Mouse (Mus musculus) MEL (cell line): ENCODE measurements around the gene Piga. TPM values are rescaled to one million over a fixed set of nuclear protein-coding genes. Genes with fewer than 3 reads are reported as not detected.

Source experiments
- DNase-seq: peaks from one replicate; pipeline ENCODE4 v3.0.0; 2011; ENCODE audit warnings: low read depth, low spot score
- H3K27ac ChIP-seq: 2 replicates; pipeline ENCODE4 v1.5.1; 2012; ENCODE audit warnings: low read depth, mild to moderate bottlenecking, control low read depth, low read length, moderate library complexity; ENCODE audit not compliant: control insufficient read depth
- H3K27me3 ChIP-seq, 2 experiments: fragments of 150-350 bp in 1 of 2; sonication (generic) in 1 of 2; 2 replicates each; pipeline ENCODE4 v1.6.1; 2012; ENCODE audit warnings: low read length in 2 of 2, mild to moderate bottlenecking in 2 of 2, improper control_type of control experiment in 1 of 2, moderate library complexity in 1 of 2; ENCODE audit not compliant: insufficient read depth in 2 of 2, control insufficient read depth in 1 of 2
- H3K36me3 ChIP-seq, 2 experiments: 2 replicates each; pipeline ENCODE4 v1.6.1; 2012 to 2014; ENCODE audit warnings: low read length in 2 of 2, improper control_type of control experiment in 1 of 2, inconsistent platforms in 1 of 2, mild to moderate bottlenecking in 1 of 2; ENCODE audit not compliant: insufficient read depth in 2 of 2, control insufficient read depth in 1 of 2
- H3K4me1 ChIP-seq, 2 experiments: fragments of 150-350 bp in 1 of 2; sonication (generic) in 1 of 2; 2 replicates each; pipeline ENCODE4 v1.6.1; 2012; ENCODE audit warnings: low read length in 2 of 2, improper control_type of control experiment in 1 of 2, mild to moderate bottlenecking in 1 of 2; ENCODE audit not compliant: insufficient read depth in 2 of 2, control insufficient read depth in 1 of 2
- H3K4me3 ChIP-seq, 2 experiments: fragments of 150-350 bp in 1 of 2; sonication (generic) in 1 of 2; 2 replicates each; pipeline ENCODE4 v1.5.1; 2012; ENCODE audit warnings: low read depth in 2 of 2, low read length in 2 of 2, mild to moderate bottlenecking in 2 of 2, moderate library complexity in 2 of 2, control low read depth in 1 of 2, improper control_type of control experiment in 1 of 2; ENCODE audit not compliant: control insufficient read depth in 1 of 2, insufficient read depth in 1 of 2
- H3K79me2 ChIP-seq: 2 replicates; pipeline ENCODE4 v1.6.1; 2012; ENCODE audit warnings: mild to moderate bottlenecking, low read length, moderate library complexity; ENCODE audit not compliant: control insufficient read depth, poor library complexity, insufficient read depth
- H3K9ac ChIP-seq: 2 replicates; pipeline ENCODE4 v1.6.1; 2012; ENCODE audit warnings: low read depth, mild to moderate bottlenecking, control low read depth, low read length, moderate library complexity; ENCODE audit not compliant: control insufficient read depth, poor library complexity, severe bottlenecking
- H3K9me3 ChIP-seq: fragments of 150-350 bp; sonication (generic); replicated peaks from 2 replicates; pipeline ENCODE4 v1.6.1; 2012; ENCODE audit warnings: mild to moderate bottlenecking, low read length, improper control_type of control experiment, moderate library complexity; ENCODE audit not compliant: insufficient read depth
- CHD2 ChIP-seq: IDR thresholded peaks from 2 replicates; pipeline ENCODE4 v1.6.1; 2011; ENCODE audit warnings: low read length, improper control_type of control experiment
- CTCF ChIP-seq, 3 experiments: IDR thresholded peaks in 2 of 3; conservative IDR thresholded peaks in 1 of 3; 2 replicates each; pipeline ENCODE4 v1.5.1; 2011 to 2012; ENCODE audit warnings: low read length in 3 of 3, low read depth in 2 of 3, mild to moderate bottlenecking in 2 of 3, improper control_type of control experiment in 1 of 3, inconsistent platforms in 1 of 3, mixed read lengths in 1 of 3, moderate library complexity in 1 of 3; ENCODE audit not compliant: control insufficient read depth in 1 of 3, insufficient read depth in 1 of 3, poor library complexity in 1 of 3, severe bottlenecking in 1 of 3
- E2F4 ChIP-seq: IDR thresholded peaks from 2 replicates; pipeline ENCODE4 v1.6.1; 2011; ENCODE audit warnings: low read depth, low read length, improper control_type of control experiment, borderline replicate concordance
- ELF1 ChIP-seq: IDR thresholded peaks from 2 replicates; pipeline ENCODE4 v1.6.1; 2014; ENCODE audit warnings: low read depth, mild to moderate bottlenecking, inconsistent platforms, low read length, improper control_type of control experiment, moderate library complexity
- ETS1 ChIP-seq: IDR thresholded peaks from 2 replicates; pipeline ENCODE4 v1.6.1; 2012; ENCODE audit warnings: low read depth, mild to moderate bottlenecking, inconsistent platforms, low read length, improper control_type of control experiment, moderate library complexity
- GATA1 ChIP-seq: IDR thresholded peaks from 2 replicates; pipeline ENCODE4 v1.6.1; 2011; ENCODE audit warnings: low read depth, low read length, improper control_type of control experiment
- HCFC1 ChIP-seq: IDR thresholded peaks from 2 replicates; pipeline ENCODE4 v1.6.1; 2012; ENCODE audit warnings: low read depth, mild to moderate bottlenecking, inconsistent platforms, low read length, improper control_type of control experiment, moderate library complexity
- KAT2A ChIP-seq: conservative IDR thresholded peaks from 2 replicates; pipeline ENCODE4 v1.6.1; 2012; ENCODE audit warnings: low read depth, low read length, improper control_type of control experiment, inconsistent platforms
- MAFK ChIP-seq: IDR thresholded peaks from 2 replicates; pipeline ENCODE4 v1.6.1; 2011; ENCODE audit warnings: low read depth, mild to moderate bottlenecking, low read length, improper control_type of control experiment, borderline replicate concordance
- MAX ChIP-seq: IDR thresholded peaks from 2 replicates; pipeline ENCODE4 v1.6.1; 2011; ENCODE audit warnings: low read length, improper control_type of control experiment
- MAZ ChIP-seq: IDR thresholded peaks from 2 replicates; pipeline ENCODE4 v1.6.1; 2012; ENCODE audit warnings: low read depth, mild to moderate bottlenecking, inconsistent platforms, low read length, improper control_type of control experiment
- MYC ChIP-seq: IDR thresholded peaks from 2 replicates; pipeline ENCODE4 v1.6.1; 2011; ENCODE audit warnings: low read depth, mild to moderate bottlenecking, low read length, improper control_type of control experiment, moderate library complexity
- POLR2A ChIP-seq, 2 experiments: IDR thresholded peaks; 2 replicates each; pipeline ENCODE4 v1.6.1; 2011 to 2012; ENCODE audit warnings: low read length in 2 of 2, mild to moderate bottlenecking in 2 of 2, control low read depth in 1 of 2, improper control_type of control experiment in 1 of 2, low read depth in 1 of 2, moderate library complexity in 1 of 2; ENCODE audit not compliant: control insufficient read depth in 1 of 2, insufficient read depth in 1 of 2, poor library complexity in 1 of 2
- POLR2AphosphoS2 ChIP-seq: IDR thresholded peaks from 2 replicates; pipeline ENCODE4 v1.6.1; 2011; ENCODE audit warnings: low read length, improper control_type of control experiment
- RAD21 ChIP-seq: IDR thresholded peaks from 2 replicates; pipeline ENCODE4 v1.6.1; 2011; ENCODE audit warnings: mild to moderate bottlenecking, low read depth, low read length, improper control_type of control experiment
- SIN3A ChIP-seq: IDR thresholded peaks from 2 replicates; pipeline ENCODE4 v1.6.1; 2012; ENCODE audit warnings: low read length, improper control_type of control experiment, inconsistent platforms
- SMC3 ChIP-seq: IDR thresholded peaks from 2 replicates; pipeline ENCODE4 v1.6.1; 2011; ENCODE audit warnings: low read depth, low read length, improper control_type of control experiment
- TBP ChIP-seq: IDR thresholded peaks from 2 replicates; pipeline ENCODE4 v1.8.0; 2011; ENCODE audit warnings: low read depth, low read length, improper control_type of control experiment
- USF1 ChIP-seq: IDR thresholded peaks from 2 replicates; pipeline ENCODE4 v1.6.1; 2014; ENCODE audit warnings: low read depth, mild to moderate bottlenecking, inconsistent platforms, low read length, improper control_type of control experiment, moderate library complexity
- USF2 ChIP-seq, 2 experiments: IDR thresholded peaks; 2 replicates each; pipeline ENCODE4 v1.6.1; 2011 to 2012; ENCODE audit warnings: improper control_type of control experiment in 2 of 2, low read length in 2 of 2, borderline replicate concordance in 1 of 2, inconsistent platforms in 1 of 2, low read depth in 1 of 2, mild to moderate bottlenecking in 1 of 2; ENCODE audit not compliant: insufficient read depth in 1 of 2
- ZC3H11A ChIP-seq: IDR thresholded peaks from 2 replicates; pipeline ENCODE4 v1.6.1; 2012; ENCODE audit warnings: low read depth, mild to moderate bottlenecking, inconsistent platforms, low read length, improper control_type of control experiment
- ZKSCAN1 ChIP-seq: IDR thresholded peaks from 2 replicates; pipeline ENCODE4 v1.6.1; 2012; ENCODE audit warnings: low read depth, mild to moderate bottlenecking, inconsistent platforms, low read length, improper control_type of control experiment, moderate library complexity
- ZNF384 ChIP-seq: IDR thresholded peaks from 2 replicates; pipeline ENCODE4 v1.6.1; 2012; ENCODE audit warnings: low read depth, mild to moderate bottlenecking, inconsistent platforms, low read length, improper control_type of control experiment
- polyA plus RNA-seq, 2 experiments: library from polyadenylated mRNA; stranded (reverse) in 1 of 2; unstranded in 1 of 2; fragments of >175 nt in 1 of 2; fragments of >200 nt in 1 of 2; gene quantifications; 2 replicates each; pipeline versions ENCODE4 v1.2.1 to v1.2.4; 2012; ENCODE audit warnings: low replicate concordance in 2 of 2, low read depth in 1 of 2; ENCODE audit not compliant: insufficient read length in 2 of 2, insufficient read depth in 1 of 2, missing spikeins in 1 of 2
- total RNA-seq: library from RNA; depleted of rRNA; stranded (reverse); fragments of 300-350 nt; gene quantifications from 2 replicates; pipeline ENCODE4 v1.2.3, GENCODE M21; 2012

Gene Piga
- total and polyA plus RNA-seq, 3 experiments, result 21.5 to 41.2 (median 30.0) TPM

DNA sequence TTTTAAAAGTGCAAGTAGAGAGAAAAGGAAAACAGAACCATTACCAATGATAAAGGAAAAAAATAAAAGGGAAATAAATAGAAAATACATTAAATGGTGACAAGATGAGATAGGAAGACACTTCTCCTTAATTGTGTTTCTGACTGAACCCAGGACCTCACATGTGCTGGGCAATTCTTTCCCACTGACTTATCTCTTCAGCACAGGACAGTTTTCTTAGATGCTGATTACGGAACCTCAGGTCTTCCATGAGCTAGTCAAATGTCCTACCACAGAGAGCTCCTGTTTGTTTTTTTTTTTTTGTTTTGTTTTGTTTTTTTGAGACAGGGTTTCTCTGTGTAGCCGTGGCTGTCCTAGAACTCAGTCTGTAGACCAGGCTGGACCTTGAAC is 28.1 kb downstream of the Piga start (continued):
- peak; percentile 89 for TF ChIP-seq ZNF384
- TF ChIP-seq ETS1, result peak; percentile 96
- TF ChIP-seq USF1, result peak; percentile 49; the same call in 1 of the 2 replicates
- TF ChIP-seq MAFK, result peak; percentile 3; the same call in 1 of the 2 replicates
- no peak for TF ChIP-seq KAT2A
- no peak for TF ChIP-seq SMC3
- no peak for TF ChIP-seq TBP
- TF ChIP-seq POLR2AphosphoS2, result no peak
- TF ChIP-seq ZKSCAN1, result no peak
- no peak for TF ChIP-seq CHD2
- TF ChIP-seq ELF1, result no peak

DNA sequence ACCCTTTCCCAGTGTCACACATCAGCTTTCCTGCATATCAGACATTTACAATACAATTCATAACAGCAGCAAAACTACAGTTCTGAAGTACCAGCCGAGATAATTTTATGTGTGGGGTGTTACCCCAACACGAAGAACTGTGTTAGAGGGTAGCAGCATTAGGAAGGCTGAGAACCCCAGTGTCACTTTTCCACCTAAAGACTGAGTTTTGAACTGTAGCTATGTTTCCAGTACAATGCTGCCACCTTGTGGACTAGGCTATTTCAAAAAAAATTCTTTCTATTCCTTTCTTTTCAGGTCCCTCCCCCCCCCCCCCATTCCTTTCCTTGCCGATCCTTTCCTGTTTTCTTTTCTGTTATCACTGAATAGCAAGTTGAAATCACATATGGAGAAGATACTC is 29.6 kb downstream of the Piga start:
- H3K9me3 ChIP-seq, result no peaks in the 10 kb centered on the region
- no peaks in the 10 kb centered on the region for H3K27me3 ChIP-seq
- H3K79me2 ChIP-seq, result peaks cover 1% of the 10 kb centered on the region; the same call in 1 of the 2 replicates
- peaks cover 19 to 20% of the 10 kb centered on the region in 2 experiments for H3K4me1 ChIP-seq
- H3K4me3 ChIP-seq, result no peak overlapping the region
- DNase-seq, result peak; percentile 81
- no peak overlapping the region; the same call in 1 of the 2 replicates for H3K27ac ChIP-seq
- no peak overlapping the region for H3K9ac ChIP-seq
- H3K36me3 ChIP-seq, result peaks cover 0 to 31% of the 10 kb centered on the region in 2 experiments; a peak in 2 of 4 replicates
- peak; percentile 79 for TF ChIP-seq SMC3
- no peak for TF ChIP-seq MAZ
- peak; percentile 30 to 82 (median 51); a peak in 4 of 6 replicates for TF ChIP-seq CTCF (IDR thresholded peaks at IDR 0.05 in 2 of 3, conservative IDR thresholded peaks at IDR 0.05 in 1 of 3; ENCODE audit: control insufficient read depth in 1 of 3, insufficient read depth in 1 of 3, low read depth in 2 of 3, low read length in 3 of 3, poor library complexity in 1 of 3, severe bottlenecking in 1 of 3)
- peak; percentile 39; the same call in 1 of the 2 replicates for TF ChIP-seq SIN3A
- TF ChIP-seq ZC3H11A, result peak; percentile 82
- TF ChIP-seq RAD21, result peak; percentile 90
- no peak for TF ChIP-seq USF2 (IDR thresholded peaks at IDR 0.05; ENCODE audit: borderline replicate concordance in 1 of 2, insufficient read depth in 1 of 2, low read depth in 1 of 2, low read length in 2 of 2)
- TF ChIP-seq GATA1, result 0 out of 2 replicates have a peak, but pooled peaks have one; percentile 2
- peak; percentile 57 for TF ChIP-seq ZNF384

DNA sequence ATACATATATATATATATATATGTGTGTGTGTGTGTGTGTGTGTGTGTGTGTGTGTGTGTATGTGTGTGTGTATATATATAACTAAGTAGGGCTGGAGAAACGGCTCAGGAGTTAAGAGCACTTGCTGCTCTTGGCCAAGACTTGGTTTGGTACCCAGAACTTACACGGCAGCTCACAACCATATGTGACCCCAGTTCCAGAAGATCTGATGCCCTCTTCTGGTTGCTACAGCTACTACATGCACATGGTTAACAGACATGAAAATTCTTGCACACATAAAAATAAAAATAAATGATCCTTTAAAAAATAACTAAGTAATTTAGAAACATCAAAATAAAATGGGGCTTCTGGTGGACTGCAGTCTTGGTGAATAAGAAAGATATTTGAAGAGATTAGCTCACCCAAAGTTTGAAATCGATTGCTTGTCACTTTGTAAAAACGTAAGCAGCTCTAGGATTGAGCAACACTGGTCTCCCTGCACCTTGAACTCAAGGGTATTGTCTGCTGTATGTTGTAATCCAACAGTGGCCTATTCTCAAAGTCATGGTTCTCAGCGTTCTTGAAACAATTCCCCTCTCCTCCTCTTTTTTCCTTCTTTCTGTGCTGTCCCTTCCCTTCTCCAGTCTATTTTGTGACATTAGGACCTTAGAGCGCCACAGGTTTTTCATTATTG is 39.8 kb downstream of the Piga start:
- Histone ChIP-seq H3K9me3 (no peaks in the 10 kb centered on the region), H3K36me3 (no peaks in the 10 kb centered on the region), H3K27me3 (no peaks in the 10 kb centered on the region), H3K27ac (no peak overlapping the region), H3K79me2 (no peaks in the 10 kb centered on the region), H3K4me3 (no peak overlapping the region), H3K4me1 (no peaks in the 10 kb centered on the region), H3K9ac (no peak overlapping the region)
- TF ChIP-seq MYC, result no peak
- TF ChIP-seq SMC3, result peak; percentile 44
- TF ChIP-seq CTCF (IDR thresholded peaks at IDR 0.05 in 2 of 3, conservative IDR thresholded peaks at IDR 0.05 in 1 of 3; ENCODE audit: control insufficient read depth in 1 of 3, insufficient read depth in 1 of 3, low read depth in 2 of 3, low read length in 3 of 3, poor library complexity in 1 of 3, severe bottlenecking in 1 of 3), result peak in 2 of 3 experiments; percentile 17 to 43; a peak in 2 of 6 replicates
- no peak for TF ChIP-seq ZNF384
- no peak for TF ChIP-seq GATA1
- no peak for TF ChIP-seq E2F4
- TF ChIP-seq MAX, result no peak
- no peak for TF ChIP-seq HCFC1
- peak; percentile 14 for TF ChIP-seq RAD21
- TF ChIP-seq ZC3H11A, result no peak
- no peak for TF ChIP-seq USF1
- TF ChIP-seq POLR2A (IDR thresholded peaks at IDR 0.05; ENCODE audit: control insufficient read depth in 1 of 2, insufficient read depth in 1 of 2, low read depth in 1 of 2, low read length in 2 of 2, poor library complexity in 1 of 2), result no peak
- no peak for TF ChIP-seq CHD2
- DNase-seq, result peak; percentile 44
